Mouse (Mus musculus) lung, adult 2 months (tissue): ENCODE data around the gene Gps1.

ENCODE experiments used
- CTCF ChIP-seq: fragments of 200-500 bp; IDR thresholded peaks from 2 replicates; pipeline ENCODE4 v1.5.1; 2011; ENCODE audit warnings: mild to moderate bottlenecking, low read length, control low read depth; ENCODE audit not compliant: insufficient read depth
- POLR2A ChIP-seq: fragments of 200-500 bp; IDR thresholded peaks from 2 replicates; pipeline ENCODE4 v1.6.1; 2011; ENCODE audit warnings: low read depth, mild to moderate bottlenecking, control low read depth, low read length, borderline replicate concordance; ENCODE audit errors: extremely low read depth

DNA sequence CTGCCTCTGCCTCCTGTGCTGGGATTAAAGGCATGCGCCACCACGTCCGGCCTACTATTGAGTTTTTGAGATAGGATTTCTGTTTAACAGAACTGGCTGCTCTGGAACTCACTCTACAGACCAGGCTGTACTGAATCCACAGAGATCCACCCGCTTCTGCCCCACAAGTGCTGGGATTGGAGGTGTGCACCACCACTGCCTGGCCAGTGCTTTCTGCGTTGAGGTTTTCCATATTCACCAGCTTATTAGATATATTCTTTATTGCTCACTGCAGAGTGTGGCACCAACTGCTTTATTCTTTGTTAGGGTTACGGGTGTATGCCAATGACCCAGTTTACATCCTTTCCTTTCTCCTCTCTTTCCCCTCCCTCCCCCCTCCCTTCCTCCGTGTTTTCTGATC, 20.2 kb downstream of the Gps1 start:
- no peak for TF ChIP-seq CTCF
- TF ChIP-seq POLR2A = no peak
